Mouse (Mus musculus) induced T-regulatory cell, adult 2 months (primary cell): ENCODE results near the gene Ddit4.
A peak's percentile ranks its signal among the peaks of the same experiment; 100 is the strongest.

Experiments used
- DNase-seq: peaks from one replicate; pipeline ENCODE4 v3.0.0-alpha.2; 2012; ENCODE audit warnings: low read depth

Gene Ddit4

GRCm38 (mm10) chr10:59971813-59972212 is 20.2 kb upstream of the Ddit4 start:
- peak; percentile 17 for DNase-seq

DNA sequence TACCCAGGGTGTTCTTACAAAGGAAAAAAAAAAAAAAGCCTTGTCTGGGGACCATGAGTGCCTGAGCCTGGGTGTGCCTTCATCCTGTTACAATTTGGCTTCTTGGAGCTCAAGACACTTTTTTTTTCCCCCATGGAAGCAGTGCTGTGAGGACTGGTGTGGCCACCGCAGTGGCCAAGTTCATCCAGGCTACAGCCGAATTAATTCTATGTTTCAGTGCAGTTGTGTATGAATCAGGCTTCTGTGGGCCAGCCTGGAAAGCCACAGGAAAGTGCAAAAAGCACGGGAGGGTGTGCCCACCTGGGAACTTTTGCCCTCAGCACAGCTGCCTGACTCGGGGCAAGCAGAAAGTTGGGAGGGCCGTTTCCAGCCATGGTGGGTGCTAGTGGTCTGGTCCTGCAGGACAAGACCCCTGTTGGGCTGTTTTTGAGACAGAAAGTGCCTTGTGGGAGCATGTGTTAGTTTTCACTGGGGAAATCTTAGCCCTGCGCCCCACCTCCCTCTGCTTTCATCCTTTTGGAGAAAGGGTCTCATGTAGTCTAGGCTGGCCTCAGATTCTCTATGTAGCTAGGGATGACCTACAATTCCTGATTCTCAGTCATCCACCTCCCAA is 18.9 kb upstream of the Ddit4 start:
- no peak for DNase-seq

DNA sequence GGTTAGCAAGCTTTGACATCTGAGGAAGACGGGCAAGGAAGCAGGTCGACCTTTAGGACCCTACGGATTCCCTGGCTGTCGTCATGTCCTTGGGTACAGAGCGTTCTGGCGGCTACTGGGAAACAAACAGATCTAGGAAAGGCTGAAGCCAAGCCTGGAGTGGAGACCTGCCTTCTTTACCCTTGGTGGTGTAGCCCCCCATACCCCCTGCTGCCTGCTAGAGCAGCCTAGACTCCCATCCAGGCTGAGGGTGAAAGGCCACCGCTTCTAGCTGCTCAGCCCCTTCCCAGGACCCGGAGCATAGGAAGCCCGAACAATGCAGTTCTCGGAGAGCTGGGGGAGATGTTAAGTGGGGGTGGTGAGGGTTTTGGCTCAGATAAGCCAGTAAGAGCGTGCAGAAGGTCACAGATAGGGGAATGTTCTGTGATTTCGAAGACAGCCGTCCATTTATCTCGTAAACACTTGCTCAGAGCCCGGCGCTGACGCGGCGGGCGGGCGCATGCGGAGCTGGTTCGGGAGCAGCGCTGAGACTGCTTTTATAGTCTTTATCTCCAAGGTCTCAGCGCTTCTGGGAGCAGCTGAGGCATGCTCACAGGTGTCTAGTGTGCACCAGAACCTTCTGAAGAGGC is 18.3 kb upstream of the Ddit4 start:
- peak; percentile 64 for DNase-seq

GRCm38 (mm10) chr10:59967309-59967942 is 15.8 kb upstream of the Ddit4 start:
- DNase-seq, result no peak

DNA sequence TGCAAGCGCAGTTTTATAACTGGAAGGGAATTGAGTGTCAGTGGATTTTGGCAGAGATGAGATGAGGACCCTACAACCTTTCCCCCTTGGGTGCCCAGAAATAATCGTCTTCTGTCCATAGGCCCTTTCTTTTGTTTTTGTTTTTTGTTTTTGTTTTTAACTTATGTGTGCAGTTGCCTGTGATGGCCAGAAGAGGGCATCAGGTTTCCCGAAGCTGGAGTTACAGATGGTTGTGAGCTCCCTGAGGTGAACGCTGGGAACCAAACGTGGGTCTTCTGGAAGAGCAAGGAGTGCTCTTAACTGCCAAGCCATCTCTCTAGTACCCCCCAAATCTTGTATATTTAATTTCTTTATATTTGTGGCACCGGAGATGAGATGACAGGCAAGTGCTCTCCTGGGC is 15.1 kb upstream of the Ddit4 start:
- peak; percentile 14 for DNase-seq

GRCm38 (mm10) chr10:59965788-59966187 is 14.2 kb upstream of the Ddit4 start:
- peak; percentile 12 for DNase-seq

- DNase-seq, result no peak
Observed at GRCm38 (mm10) chr10:59965362-59965695, 13.7 kb upstream of the Ddit4 start.

- peak; percentile 90 for DNase-seq
Observed at GRCm38 (mm10) chr10:59964504-59965361, 13.1 kb upstream of the Ddit4 start.

- no peak for DNase-seq
Observed at GRCm38 (mm10) chr10:59963609-59964008, 12.0 kb upstream of the Ddit4 start.

- DNase-seq, result peak; percentile 85
Observed at GRCm38 (mm10) chr10:59959517-59959916, 7.9 kb upstream of the Ddit4 start.

DNA sequence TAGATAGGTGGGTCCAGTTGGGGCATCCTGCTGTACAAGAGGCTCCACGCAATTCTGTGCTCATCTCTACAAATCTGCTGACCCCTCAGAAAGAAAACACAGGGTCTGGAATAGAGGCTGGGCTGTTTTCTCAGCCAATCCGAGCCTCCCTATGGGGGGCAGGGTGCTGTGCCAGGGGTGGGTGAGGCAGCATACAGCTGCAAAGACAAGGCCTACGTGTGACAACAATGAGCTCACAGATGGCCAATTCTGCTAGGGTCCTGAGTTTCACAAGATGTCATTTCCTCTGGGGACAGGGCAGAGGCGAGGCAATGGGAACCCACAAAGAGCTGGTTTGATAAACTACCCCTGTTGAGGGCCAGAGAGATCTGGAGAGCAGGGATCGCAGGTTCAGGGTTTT is 6.8 kb upstream of the Ddit4 start:
- DNase-seq, result no peak

DNA sequence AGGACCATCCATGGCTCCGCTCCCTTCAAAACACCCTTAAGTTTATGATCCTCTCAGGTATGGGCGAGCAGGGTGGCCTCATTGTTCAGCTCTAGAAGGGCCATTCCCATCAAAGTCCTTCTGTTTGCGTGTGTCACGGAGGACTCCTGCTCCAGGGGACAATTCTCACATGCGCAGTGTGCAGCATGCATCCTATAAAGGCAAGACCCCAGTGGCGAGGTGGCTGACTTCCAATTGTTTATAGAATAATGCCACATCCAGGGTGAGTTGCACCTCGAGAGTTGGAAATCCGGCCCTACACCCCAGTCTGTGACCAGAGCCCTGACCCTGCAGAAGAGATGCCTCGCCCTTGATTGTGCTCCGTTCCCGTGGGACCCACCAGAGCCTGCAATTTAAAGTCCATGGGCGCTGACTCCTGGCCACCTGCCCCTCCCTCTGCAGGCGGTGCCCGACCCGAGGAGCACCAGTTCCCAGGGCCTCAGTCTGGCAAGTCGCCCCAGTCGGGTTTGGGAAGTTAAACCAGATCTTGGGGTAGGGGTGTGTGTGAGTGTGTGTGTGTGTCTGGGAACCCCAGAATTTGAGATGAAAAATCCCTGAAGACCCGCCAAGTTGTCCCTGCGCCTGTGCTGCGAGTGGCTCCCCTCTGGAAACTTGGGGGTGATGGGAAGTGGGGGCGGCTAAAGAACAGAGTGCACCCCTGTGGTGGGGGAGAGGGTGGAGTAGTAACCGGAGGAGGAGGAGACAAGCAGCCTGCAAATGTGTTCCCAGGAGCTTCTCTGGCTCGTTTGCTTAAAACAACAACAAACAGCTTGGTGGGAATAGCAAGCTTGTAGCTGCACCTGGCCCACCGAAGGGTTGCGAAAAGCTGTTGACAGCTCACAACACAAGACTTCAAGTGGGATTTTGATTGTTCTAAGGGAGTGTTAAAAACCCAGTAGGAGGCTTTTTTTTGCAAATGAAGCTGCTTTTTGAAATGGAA is 5.8 kb upstream of the Ddit4 start:
- DNase-seq, result no peak

DNA sequence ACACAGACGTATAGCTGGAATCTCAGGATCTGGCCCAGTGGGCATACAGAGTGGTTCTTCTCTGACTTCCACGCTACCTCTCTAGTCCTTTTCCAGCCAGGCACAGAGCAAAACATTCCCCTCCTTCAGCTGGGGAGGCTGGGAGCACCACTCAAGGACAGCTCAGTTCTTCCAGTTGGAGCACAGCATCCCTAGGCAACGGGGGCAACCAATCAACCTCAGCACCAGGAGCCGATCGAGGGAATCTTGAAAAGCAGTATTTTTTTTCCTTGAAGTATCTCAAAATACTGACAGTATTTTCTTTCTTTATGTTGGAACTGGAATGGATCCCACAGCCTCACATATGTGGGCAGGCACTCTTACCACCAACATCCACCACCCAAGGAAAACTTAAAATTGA is 5.0 kb upstream of the Ddit4 start:
- no peak for DNase-seq

- peak; percentile 71 for DNase-seq
Observed at GRCm38 (mm10) chr10:59953564-59954039, 2.0 kb upstream of the Ddit4 start.

- DNase-seq, result peak; percentile 66
Observed at GRCm38 (mm10) chr10:59952781-59953563, 1.3 kb upstream of the Ddit4 start.

DNA sequence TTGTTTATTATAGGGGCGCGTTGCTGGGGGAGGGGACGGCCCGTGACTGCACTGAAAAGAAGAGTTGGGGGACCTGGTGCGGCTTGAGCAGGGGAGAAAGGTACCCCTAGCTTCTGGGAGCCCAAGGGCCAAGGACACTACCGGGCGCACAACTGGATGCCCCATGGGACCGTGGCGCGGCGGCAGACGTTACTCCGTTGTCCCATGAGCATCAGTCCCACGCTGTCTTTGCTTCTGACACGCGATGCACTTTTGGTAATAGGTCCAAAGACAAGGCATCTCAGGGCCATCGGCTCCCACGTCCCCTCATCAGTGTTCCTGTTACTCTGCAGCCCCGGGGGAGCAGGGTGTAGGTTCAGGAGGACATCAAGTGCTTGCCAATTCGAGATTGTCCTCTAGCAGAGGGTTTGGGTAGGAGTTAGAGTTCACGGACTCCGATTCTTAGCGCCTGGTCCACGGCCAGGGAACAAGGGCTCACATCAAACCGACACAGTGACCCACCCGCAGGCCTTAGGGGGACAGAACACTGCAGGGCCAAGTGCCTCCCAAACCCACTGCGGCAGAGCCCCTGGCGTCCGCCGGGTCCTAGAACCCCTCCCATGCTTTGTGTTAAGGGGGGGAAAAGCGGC is 632 bp upstream of the Ddit4 start:
- DNase-seq, result no peak

- peak; percentile 78 for DNase-seq
Observed at GRCm38 (mm10) chr10:59950716-59951191, 880 bp downstream of the Ddit4 start.

- peak; percentile 55 for DNase-seq
Observed at GRCm38 (mm10) chr10:59949783-59950605, 1.6 kb downstream of the Ddit4 start.

DNA sequence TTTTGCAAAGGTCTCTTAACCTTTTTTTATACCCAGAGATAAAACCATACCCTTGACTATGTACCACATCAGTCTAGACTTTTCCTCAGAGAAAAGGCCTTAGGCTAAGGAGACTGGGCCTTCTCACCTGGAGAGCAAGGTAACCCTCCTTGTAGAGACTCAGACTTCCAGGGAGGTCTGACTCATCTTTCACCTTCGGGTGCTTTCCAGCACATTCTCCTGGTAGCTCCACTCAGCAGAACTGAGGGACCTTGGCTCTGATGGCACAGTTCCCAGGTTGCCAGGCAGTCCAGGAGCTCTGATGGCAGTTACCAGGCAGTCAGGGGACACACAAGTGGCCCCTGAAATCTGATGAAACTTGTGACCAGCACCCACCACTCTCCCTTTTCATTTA is 2.4 kb downstream of the Ddit4 start:
- no peak for DNase-seq
